Mouse (Mus musculus) left cerebral cortex, adult 6 months (tissue): ENCODE results near the gene Gm853. TPM values are rescaled to one million over a fixed set of nuclear protein-coding genes. Genes with fewer than 3 reads are reported as not detected.

Source experiments
- long read RNA-seq, 2 experiments: library from polyadenylated mRNA; unstranded; transcript quantifications; one replicate each; pipeline ENCODE4 v2.0.0; 2019 to 2020
- polyA plus RNA-seq: library from polyadenylated mRNA; unstranded; fragments of <200 nt; fragmentation: Nextera tagmentation; gene quantifications from 2 replicates; pipeline ENCODE4 v1.2.3, GENCODE M21; 2021

Gm853 gene
- not detected in 2 replicates for polyA plus RNA-seq
- long read RNA-seq, experiment 1: 0 reads
- long read RNA-seq, experiment 2: 0 reads

GRCm38 (mm10) chr4:130222179-130222578 lies at the start of gene Gm853:
Gm853 (minus strand) TSS chr4:130222401.

GRCm38 (mm10) chr4:130175072-130175711 lies 47.0 kb downstream of the Gm853 start, which contains the start of gene Tinagl1:
Tinagl1 (minus strand) TSS chr4:130175122.

Other genes starting within 250 kb of the Gm853 start
- gene Adgrb2, start 237.5 kb downstream of the Gm853 start, polyA plus RNA-seq: 32.7 and 39.6 TPM in 2 replicates
- 1.4 and 1.9 TPM in 2 replicates for gene Col16a1, start 174.6 kb downstream of the Gm853 start, polyA plus RNA-seq
- 104 and 120 TPM in 2 replicates for gene Pef1, start 119.8 kb downstream of the Gm853 start, polyA plus RNA-seq
- gene Hcrtr1, start 83.0 kb downstream of the Gm853 start, polyA plus RNA-seq: 1.2 and 1.8 TPM in 2 replicates
- gene Tinagl1, start 47.3 kb downstream of the Gm853 start, polyA plus RNA-seq: 7.3 and 7.6 TPM in 2 replicates
- gene Serinc2, start 56.8 kb upstream of the Gm853 start, polyA plus RNA-seq: 3.5 and 4.2 TPM in 2 replicates
- gene Fabp3, start 86.2 kb upstream of the Gm853 start, polyA plus RNA-seq: 376 and 391 TPM in 2 replicates
- 1.8 and 2.9 TPM in 2 replicates for gene Gm10570, start 86.3 kb upstream of the Gm853 start, polyA plus RNA-seq
- gene Zcchc17, start 137.5 kb upstream of the Gm853 start, polyA plus RNA-seq: 105 and 130 TPM in 2 replicates
- 33.1 and 40.8 TPM in 2 replicates for gene Snrnp40, start 137.7 kb upstream of the Gm853 start, polyA plus RNA-seq